Mouse (Mus musculus) adrenal gland, adult 8-10 months (tissue): Measurements from ENCODE around the gene Nek1. TPM values are rescaled to one million over a fixed set of nuclear protein-coding genes. Genes with fewer than 3 reads are reported as not detected.
A peak's percentile ranks its signal among the peaks of the same experiment; 100 is the strongest.

Source experiments
- DNase-seq: peaks from one replicate; pipeline ENCODE4 v3.0.0; 2022
- total RNA-seq, 4 experiments: library from RNA; stranded (reverse); gene quantifications; 2 replicates each; pipeline ENCODE4 v1.2.4; 2022

The Nek1 gene
- 10 to 100 TPM; 17.6 to 25.2 (median 23.8) TPM for total RNA-seq

- DNase-seq, result peak; percentile 96
Measured at GRCm38 (mm10) chr8:60992910-60993638, at the start of gene Nek1. Nek1 (plus strand) TSS chr8:60993195.

GRCm38 (mm10) chr8:60947503-60947902 is 45.5 kb upstream of the Nek1 start:
- no peak for DNase-seq

- no peak for DNase-seq
Measured at GRCm38 (mm10) chr8:60949859-60950258, 43.1 kb upstream of the Nek1 start.

- DNase-seq, result no peak
Measured at GRCm38 (mm10) chr8:60951271-60951670, 41.7 kb upstream of the Nek1 start.

GRCm38 (mm10) chr8:60951757-60952156 is 41.2 kb upstream of the Nek1 start:
- no peak for DNase-seq

GRCm38 (mm10) chr8:60952803-60953202 is 40.2 kb upstream of the Nek1 start:
- DNase-seq, result no peak

GRCm38 (mm10) chr8:60954281-60955014 is 38.5 kb upstream of the Nek1 start:
- DNase-seq, result peak; percentile 85

- DNase-seq, result no peak
Measured at GRCm38 (mm10) chr8:60956847-60957246, 36.1 kb upstream of the Nek1 start.

- no peak for DNase-seq
Measured at GRCm38 (mm10) chr8:60962763-60963162, 30.2 kb upstream of the Nek1 start.

GRCm38 (mm10) chr8:60963931-60964330 is 29.1 kb upstream of the Nek1 start:
- DNase-seq, result no peak

GRCm38 (mm10) chr8:60964518-60964917 is 28.5 kb upstream of the Nek1 start:
- DNase-seq, result no peak

GRCm38 (mm10) chr8:60965306-60965705 is 27.7 kb upstream of the Nek1 start:
- no peak for DNase-seq

GRCm38 (mm10) chr8:60965741-60966140 is 27.3 kb upstream of the Nek1 start:
- no peak for DNase-seq

- DNase-seq, result no peak
Measured at GRCm38 (mm10) chr8:60969091-60969490, 23.9 kb upstream of the Nek1 start.

GRCm38 (mm10) chr8:60971808-60972207 is 21.2 kb upstream of the Nek1 start:
- DNase-seq, result no peak

GRCm38 (mm10) chr8:60973448-60973847 is 19.5 kb upstream of the Nek1 start:
- no peak for DNase-seq

- no peak for DNase-seq
Measured at GRCm38 (mm10) chr8:60974837-60975236, 18.2 kb upstream of the Nek1 start.

GRCm38 (mm10) chr8:60976818-60977217 is 16.2 kb upstream of the Nek1 start:
- no peak for DNase-seq

- DNase-seq, result no peak
Measured at GRCm38 (mm10) chr8:60978496-60978895, 14.5 kb upstream of the Nek1 start.

- DNase-seq, result no peak
Measured at GRCm38 (mm10) chr8:60981388-60981787, 11.6 kb upstream of the Nek1 start.

- DNase-seq, result peak; percentile 97
Measured at GRCm38 (mm10) chr8:60982701-60983687, 10.0 kb upstream of the Nek1 start, which contains the start of gene Clcn3. Clcn3 (minus strand) TSS chr8:60983300.

GRCm38 (mm10) chr8:60983688-60984079 is 9.3 kb upstream of the Nek1 start:
- peak; percentile 55 for DNase-seq
